Mouse (Mus musculus): ENCODE results near the gene Arhgap15.

- TF ChIP-seq CTCF (IDR thresholded peaks at IDR 0.05; ENCODE audit: borderline replicate concordance, insufficient read depth, low read length) (no peak), POLR2A (IDR thresholded peaks at IDR 0.05; ENCODE audit: low read depth, low read length) (no peak)
Observed at GRCm38 (mm10) chr2:43738562-43739112, 10.0 kb upstream of the Arhgap15 start.

Measured in embryonic fibroblast, embryonic 13.5 days (primary cell).